Mouse (Mus musculus) telencephalon, adult 2 months (tissue): ENCODE measurements around the gene Apmap.

Experiments
- DNase-seq: peaks from one replicate; pipeline ENCODE4 v3.0.0-alpha.2; 2011; ENCODE audit warnings: low read depth, low spot score

Apmap gene

DNA sequence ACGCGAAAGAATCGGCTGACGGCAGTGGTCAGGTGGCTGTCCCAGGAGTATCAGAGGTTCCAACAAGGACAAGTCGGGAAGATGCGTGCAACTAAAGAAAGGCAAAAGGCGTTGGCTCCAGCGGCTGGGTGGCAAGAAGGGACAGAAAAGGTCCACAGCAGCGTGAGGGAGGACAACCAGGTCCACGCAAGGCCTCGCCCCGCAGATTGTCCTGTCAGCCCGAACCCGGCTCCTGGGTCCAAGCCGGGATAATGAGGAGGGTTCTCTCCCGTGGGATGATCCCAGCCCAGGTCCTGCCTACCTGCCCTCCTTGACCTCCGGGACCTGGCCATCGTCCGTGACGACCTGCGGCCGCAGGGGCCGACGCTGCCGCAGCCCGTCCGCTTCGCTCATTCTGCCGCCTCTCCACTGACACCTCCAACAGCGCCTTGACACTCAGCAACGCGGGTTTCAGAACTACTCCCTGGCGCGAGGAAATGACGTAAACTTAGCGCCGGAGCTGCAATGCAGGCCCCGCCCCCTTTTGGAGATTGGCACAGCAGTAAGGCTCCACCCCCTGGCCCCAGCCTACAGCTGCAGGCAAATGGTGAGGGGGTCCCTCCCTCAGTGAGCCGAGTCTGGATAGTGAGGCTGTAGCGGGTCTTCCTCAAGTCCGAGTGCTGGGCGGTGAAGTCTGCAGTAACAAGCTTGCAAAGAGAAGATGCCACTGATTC lies at the start of gene Apmap:
TSS of gene Apmap (minus strand) at position 481 of the 713 bp plus-strand sequence.
- peak; percentile 95 for DNase-seq

DNA sequence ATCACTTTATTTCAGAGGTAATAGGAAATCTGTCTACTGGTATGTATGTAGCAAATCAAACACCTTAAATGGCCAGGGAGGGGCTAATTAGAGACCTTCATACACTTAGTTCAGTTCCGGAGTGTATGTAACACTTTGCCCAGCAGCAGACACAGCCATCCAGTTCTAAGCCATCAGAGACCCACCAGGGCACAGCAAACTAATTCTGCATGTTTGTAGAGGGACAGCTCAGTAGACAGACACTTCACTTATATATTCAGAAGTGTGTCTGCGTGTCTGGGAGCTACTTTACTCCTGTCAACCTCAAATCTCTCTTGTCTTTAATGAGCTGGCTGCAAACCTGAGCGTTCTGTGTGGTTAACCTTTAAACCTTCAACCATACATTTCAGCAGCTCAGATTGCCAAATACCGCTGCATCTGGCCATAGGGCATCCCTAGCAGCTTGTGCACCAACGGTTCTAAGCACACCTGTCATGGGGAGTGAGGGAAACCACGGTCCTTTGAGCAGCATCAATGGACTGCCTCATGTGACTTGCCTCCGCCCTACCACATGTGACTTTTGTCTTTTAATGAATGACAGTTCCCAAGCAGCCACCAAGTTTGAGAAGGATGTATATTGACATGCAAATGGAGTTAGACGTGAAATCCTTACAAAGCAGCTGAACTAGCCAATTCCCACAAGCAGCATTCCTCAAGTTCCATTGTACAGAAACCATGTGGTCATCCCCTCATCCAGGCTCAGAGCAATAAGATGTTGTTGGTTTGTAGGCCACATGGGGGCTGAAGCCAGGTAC lies 48.8 kb upstream of the Apmap start:
- no peak for DNase-seq

DNA sequence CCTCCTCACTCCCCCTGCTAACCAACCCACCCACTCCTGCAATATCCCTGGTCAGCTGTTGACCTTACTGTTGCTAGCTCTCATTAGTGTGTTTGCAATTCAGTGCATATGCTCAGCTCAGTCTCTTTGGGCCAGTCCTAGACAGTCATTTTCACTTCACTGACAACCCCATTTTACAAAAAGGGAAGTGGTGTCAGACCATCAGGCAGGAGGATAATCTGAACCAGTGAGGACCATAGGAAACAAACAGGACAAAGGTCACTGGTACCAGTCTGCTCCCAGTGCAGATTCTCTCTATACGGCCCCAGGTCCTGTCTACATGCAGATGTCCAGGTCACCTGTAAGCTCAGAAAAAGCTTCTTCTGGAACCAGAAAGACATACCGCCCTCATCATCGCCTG lies 47.7 kb upstream of the Apmap start:
- DNase-seq: no peak

DNA sequence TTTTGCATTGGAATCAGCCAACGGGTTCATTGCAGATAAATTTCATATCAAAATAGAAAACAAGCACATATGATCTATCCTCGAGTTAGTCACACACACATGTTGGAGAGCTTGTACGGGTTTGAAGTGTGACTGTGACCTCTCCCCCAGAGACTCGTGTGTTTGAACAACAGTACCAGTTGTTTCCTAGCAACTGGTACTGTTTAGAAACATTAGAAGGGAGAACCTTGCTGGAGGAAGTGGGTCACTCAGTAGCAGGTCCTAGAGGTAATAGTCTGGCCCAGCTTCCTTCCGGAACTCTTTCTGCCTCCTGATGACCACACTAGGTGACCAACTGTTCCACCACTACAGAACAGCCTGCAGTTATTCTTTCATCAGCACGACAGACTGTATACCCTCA lies 46.9 kb upstream of the Apmap start:
- DNase-seq: no peak

DNA sequence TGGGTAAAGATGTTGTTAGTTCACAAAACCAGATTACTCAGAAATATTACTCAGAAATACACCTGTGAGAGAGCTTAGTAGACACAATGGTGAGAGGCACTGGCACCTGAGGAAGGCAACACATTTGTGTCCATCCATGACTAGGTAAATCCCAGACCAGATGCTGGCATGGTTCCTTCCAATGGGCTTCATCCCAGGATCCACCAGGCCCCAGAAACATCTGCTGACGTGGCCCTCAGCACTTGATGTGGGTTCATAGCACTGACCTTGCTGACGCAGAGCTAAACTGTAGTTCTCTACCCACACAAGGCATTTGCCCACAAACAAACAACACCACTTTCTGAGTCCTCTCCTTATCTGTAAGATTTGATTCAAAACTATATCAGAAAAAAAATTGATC lies 46.4 kb upstream of the Apmap start:
- DNase-seq: no peak

DNA sequence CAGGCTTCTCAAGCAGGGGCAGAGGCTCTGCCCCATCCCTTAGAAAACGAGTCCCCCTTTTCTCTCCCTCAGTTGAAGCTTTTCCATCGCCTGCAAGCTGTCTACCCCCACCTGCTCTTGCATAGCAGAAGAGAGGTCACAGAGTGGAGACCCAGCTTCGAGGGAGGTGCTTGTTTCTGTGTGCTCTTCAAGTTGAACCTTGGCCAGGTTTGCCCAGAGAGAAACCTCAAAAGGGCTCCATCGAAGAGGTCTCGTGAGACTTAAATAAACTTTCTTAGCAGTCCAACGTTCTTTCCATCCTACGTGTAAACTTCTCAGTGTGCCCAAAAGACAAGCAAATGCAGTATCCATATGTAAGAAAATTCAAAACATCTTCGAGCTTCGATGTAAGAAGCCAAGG lies 43.0 kb upstream of the Apmap start:
- no peak for DNase-seq

DNA sequence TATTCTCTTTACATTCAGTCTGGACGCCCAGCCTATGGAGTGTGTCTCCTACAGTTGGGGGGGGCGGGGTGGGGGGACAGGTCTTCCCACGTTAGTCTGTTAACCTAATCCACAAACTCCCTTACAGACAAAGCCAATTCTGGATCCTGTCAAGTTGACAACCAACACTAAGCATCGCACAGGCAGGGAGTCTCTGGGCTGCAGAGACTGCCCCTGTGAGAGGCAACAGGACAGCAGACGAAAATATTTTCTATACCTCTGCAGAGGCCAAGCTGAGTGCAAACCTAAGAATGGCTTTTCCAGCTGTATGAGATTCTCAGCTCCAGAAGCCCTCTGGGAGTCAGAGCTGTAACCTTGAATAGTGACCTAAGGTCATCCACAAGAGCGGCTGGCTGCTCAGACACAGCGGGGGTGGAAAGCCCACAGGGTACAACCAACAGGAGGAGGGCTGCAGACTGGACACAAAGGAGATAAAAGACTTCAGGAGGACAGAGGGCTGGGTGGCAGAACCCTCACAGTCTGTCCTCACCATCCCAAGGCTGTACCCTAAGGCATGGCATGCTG lies 42.2 kb upstream of the Apmap start:
- no peak for DNase-seq

DNA sequence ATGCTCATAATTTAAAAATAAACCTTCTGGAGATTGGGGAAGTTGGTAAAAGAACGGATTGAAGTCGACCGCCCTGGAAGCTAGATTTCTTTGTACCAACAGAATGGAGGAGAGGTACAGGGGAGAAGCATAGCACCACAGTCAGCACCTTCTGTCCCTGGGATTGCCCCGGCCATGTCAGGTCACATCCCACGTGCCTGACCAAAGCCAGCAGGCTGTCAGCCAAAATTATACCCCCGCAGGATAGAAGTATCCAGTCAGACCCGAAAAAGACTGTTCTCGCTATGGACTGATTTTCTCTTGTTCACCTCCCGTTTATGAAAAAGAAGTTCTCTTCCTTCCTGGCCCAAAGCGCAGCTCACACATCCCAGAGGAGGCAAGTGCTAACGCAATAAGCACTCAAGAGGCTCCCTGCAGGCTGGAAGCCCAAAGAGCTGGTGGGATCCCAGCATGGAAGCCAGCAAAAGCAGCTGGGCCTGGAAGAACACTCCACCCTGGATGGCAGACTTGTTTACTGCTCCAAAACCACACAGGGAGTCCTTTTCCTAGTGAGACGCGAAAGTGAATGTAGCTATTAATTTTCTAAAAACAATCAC lies 40.0 kb upstream of the Apmap start:
- no peak for DNase-seq

DNA sequence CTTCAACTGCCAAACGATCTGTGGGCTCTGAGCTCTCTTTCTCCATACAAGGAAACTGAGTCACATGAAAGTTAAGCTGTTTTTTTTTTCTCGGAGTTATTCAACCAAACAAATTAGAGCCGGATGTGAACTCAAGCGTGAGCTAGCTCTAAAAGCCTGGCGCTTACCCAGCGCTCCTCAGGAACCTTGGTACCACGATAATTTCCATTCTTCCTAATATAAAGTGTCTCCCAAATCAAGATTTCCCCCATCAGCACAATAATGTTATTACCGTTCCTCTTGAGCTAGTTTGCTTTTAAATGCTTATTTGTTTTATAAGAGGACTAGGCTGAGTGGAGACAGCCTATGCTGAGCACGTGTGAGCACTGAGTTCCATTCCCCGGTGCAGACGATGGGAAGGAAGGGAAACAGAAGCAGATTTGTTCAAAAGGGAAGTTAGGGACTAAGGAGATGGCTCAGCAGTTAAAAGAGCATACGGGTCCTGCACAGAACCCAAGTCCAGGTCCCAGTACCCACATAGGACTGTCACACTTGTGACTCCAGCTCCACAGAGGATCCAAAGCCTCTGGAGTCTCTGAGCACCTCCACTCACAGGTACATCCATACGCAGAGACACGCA lies 39.4 kb upstream of the Apmap start:
- no peak for DNase-seq

DNA sequence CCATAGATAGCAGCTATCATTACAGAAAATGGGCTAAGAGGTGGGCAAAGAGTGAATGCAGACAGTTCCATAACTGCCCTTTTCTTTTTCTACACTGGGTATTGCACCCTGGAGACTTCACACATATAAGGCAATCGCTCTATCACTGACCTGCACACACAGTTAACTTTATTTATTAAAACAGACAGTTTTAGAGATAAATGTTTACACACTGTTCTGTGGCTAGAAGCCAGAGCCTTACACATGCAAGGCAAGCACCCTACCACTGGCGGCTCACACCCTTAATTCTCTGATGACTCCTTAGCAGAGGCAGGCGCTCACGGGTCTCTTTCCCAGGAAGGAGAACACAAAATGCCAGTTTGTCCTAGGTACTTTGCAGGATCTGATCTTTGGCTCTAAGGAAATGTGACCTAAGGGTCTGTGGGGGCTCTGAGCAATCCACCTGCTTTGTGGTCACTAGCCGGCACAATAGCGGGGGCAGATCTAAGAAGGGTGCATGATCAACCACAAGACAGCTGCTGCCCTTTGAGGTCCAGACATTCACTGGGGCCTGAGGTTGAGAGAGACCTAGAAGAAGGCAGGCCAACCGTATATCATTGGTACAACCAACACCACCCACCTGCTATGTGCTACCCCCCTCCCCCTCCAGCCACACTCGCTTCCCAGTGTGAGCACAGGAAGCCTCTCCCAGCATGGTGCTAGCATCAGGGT lies 38.2 kb upstream of the Apmap start:
- no peak for DNase-seq

DNA sequence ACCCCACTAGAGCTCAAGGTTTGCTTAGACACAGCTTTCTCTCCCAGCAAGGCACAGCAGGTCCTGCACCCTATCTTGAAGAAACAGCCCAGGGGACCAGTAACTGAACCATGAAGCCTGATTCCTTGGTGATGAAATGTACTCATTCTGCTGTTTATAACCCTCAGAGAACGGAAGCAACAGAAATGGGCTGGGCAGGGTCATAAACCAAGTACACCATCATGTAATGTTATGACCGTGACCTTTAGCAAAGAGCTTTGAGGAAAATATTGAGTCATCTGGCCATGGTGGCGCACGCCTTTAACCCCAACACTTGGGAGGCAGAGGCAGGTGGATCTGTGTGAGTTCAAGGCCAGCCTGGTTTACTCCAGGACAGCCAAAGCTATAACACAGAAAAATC lies 36.9 kb upstream of the Apmap start:
- DNase-seq: no peak

DNA sequence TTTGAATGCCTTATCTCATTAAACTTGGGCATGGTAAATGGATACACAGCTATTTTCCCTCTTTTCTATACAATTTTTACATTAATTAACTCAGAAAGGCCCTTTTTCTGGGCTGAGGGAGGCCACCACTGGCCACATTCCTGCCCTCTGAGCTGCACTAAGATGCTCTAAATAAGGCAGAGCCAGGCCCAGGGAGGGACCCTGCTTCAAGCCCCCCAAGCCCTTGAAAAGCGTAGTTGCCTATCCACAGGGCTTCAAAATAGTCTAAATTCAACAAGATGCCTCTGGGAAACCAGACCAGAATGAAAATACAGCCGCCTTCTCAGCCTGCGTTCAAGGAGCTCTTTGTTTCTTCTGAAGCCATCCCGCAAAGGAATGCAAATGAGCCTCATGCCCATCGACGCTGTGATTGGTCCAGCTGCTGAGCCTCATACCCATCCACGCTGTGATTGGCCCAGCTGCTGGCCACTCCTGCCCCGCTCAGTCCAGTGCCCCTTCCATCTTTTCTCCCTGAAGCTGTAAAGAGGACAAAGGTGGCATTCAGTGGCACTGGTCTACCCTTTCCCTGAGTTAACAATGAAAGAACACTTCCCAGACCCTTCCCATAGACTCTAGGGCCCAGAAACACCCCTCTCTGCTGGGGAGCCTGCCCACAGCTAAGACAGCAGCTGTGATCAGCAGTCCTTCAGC lies 35.5 kb upstream of the Apmap start:
- DNase-seq: peak; percentile 60

DNA sequence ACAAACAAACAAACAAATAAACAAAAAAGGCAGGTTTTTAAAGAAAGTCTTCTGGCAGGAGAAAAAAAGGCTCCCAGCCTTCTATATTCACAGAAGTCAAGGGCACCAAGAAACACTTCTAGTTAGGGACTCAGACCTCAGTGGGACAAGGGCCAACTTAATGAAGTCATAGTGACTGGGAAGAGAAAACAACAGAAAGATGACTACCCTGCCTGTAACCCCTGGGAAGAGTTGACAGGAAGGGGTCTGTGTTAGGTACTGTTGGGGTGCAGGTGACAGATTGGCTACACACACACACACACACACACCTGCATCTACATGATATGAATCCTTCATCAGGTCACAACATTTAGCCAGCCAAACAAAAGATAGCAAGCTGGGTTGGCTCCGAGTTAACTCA lies 34.8 kb upstream of the Apmap start:
- no peak for DNase-seq

DNA sequence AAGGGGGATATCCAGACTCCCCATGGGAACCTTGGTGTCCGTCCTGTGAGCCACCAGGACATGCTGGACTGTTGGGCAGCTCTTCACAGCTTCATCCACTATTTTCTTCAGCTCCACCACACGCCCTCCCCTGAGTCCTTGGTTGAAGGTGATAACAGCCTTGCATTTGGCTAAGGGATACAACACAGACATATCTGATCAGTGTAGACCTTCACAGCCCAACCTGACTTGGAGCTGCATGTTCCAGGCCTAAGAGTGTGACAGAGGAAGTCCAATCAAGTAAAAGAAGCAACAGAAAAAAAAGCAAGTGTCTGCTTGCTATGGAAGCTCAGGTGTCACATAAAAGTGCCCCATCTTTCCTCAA lies 30.0 kb upstream of the Apmap start:
- DNase-seq: no peak

DNA sequence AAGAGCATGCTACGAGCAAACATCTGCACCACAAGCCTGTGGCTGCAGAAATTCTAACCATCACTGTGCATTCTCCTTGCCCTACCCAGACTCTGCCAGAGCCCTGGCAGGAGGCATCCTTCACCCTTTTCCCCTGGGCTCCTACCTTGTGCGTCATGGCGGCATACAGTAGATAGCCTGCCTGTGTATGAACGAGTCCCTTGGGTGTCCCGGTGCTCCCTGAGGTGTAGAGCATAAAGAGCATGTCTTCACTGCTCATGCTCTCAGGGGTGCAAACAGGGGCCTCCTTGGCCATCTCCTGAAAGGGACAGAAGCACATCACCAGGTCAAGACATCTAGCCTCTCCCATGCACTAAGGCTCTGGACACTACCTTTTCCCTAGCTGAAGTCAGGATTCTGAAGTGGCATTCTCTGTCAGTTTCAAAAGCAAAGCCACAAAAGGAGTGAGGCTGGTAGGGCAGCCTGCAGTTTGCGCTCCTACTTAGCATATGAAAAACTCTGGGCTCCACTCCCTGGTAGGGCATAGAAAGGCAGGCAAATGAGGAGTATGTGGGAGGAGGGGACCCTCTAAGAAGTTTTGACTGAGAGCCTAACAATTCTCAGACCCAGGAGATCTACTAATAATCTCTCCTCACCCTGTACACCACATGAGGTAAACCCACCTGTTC lies 29.5 kb upstream of the Apmap start:
- no peak for DNase-seq

DNA sequence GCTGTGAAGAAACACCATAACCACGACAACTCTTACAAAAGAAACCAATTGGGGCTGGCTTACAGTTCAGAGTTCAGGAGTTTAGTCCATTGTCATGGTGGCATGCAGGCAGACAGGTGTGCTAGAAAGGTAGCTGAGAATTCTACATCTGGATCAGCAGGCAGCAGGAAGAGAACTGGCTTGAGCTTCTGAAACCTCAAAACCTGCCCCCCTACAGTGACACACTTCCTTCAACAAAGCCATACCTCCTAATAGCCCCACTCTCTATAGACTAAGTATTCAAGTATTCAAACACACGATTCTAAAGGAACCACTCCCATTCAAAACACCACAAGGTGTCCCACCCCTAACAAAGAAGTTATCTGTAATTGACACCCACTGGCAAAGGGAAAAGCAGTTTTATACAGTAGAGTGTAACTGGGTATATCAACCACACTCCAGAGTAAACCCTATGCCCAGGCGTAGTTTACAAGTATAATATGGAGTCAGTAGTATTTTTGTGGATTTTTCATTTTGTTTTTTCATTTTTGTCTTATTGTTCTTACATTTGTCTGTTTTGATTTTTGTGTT lies 27.6 kb upstream of the Apmap start:
- DNase-seq: no peak

DNA sequence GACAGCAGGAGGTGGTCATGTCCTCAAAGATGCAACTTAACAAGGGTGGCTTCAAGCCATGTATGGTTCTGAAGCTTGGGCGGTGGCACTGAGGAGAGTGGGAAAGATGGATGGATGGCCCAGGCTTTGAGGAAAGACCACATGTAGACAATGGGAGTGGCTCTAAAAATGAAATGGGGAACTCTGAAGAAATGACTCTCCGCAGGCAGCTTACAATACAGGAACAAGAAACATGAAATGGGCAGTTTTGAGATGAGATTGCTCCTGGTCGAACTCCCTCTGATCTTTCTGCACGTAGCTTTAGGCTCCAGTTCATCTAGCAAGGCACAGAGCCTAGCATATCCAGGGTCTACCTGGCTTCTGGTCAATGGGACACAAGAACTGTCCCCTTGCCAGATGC lies 20.9 kb upstream of the Apmap start:
- DNase-seq: no peak

DNA sequence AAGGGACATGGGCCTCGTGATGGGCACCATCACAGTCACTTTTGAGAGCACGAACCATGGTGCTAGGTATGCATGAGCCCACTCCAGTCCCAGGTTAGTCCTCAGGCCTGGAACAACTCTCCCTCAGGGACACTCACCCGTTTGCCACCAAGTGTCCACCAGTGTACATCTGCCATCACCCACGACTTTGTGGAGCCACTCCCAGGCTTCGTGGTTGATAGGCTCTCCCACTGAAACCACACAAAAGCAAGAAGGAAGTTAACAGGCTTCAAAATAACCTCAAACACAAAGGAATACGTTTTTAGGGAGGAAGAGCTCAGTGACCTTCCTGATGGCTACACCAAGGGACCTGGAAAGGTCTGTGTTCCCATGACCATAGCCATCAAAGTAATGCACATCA lies 18.8 kb upstream of the Apmap start:
- DNase-seq: no peak

DNA sequence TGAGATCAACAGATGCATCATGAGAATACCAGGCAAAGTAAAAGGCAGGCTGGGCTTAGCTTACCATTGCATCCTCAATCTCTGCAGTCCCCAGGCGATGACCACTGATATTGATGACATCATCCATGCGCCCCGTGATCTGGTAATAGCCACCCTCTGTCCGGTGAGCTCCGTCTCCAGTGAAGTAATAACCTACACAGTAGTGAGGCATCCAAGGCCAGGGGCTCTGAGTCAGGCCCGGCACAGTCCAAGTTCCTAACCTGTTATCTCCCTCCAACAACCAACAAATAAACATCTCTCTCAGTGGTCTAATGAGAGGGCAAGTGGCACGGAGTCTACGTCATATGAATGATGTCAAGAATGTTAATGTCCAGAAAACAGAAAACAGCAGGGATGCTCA lies 16.6 kb upstream of the Apmap start:
- DNase-seq: no peak

DNA sequence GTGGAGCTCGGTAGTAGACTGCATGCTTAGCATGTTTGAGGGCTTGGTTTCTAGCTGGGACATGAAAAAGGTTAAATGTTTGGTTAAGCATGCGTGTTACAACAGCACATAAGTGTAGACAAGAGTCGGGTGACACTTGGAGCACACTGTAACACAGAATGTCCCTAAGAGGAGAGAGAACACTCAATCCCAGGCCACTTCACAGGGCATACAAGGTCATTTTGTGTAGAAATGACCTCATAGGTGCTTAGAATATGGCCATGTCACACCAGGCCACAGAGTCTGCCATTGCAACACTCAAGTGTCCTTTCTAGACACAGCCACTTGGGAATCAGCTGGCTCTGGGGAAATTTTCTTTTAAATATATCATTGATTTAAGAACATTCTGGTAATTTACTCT lies 15.6 kb upstream of the Apmap start:
- no peak for DNase-seq
